In genomic region chr6:84578928-84579327, GRCm38 (mm10) we compare ENCODE assay signal across 8 mouse cellular contexts. TPM values are rescaled to one million over a fixed set of nuclear protein-coding genes. Genes with fewer than 3 reads are reported as not detected.
DNase-seq lines count a peak whose midpoint lies in the region; ATAC-seq and TF ChIP-seq lines count a peak whose summit lies in the region.

No protein-coding gene starts in this region.

- no peak overlapping the region for H3K27ac ChIP-seq in limb, embryonic 11.5 days (replicated peaks; ENCODE audit: low read depth, low read length)
- no peak overlapping the region for H3K27ac ChIP-seq in limb, embryonic 10.5 days
- H3K27ac ChIP-seq in bone marrow, adult 2 months (ENCODE audit: control insufficient read depth, insufficient read depth, low read depth, low read length, poor library complexity) = no peak overlapping the region

- DNase-seq in cerebellum, adult 9-10 months = peak; percentile 14
- DNase-seq in cerebellum, adult 11-12 months = no peak
- peak; percentile 59 for DNase-seq in limb, embryonic 11.5 days (ENCODE audit: low spot score)
- DNase-seq in limb, embryonic 10.5 days (ENCODE audit: low spot score) = no peak
- peak; percentile 55 for DNase-seq in lung, postnatal 14 days
- DNase-seq in right cerebral cortex, postnatal 10 days (ENCODE audit: low spot score in 2 of 2) = no peak
- DNase-seq in natural killer cell, adult 2 months (ENCODE audit: low spot score in 2 of 2) = no peak

- peak; percentile 43; the same call in 1 of the 2 replicates for TF ChIP-seq CTCF in bone marrow, adult 2 months (IDR thresholded peaks at IDR 0.05; ENCODE audit: control insufficient read depth, insufficient read depth, low read length)

- TF ChIP-seq POLR2A in bone marrow, adult 2 months (IDR thresholded peaks at IDR 0.05; ENCODE audit: borderline replicate concordance, control insufficient read depth, low read depth, low read length) = no peak

- H3K4me3 ChIP-seq in limb, embryonic 11.5 days (ENCODE audit: low read depth, low read length) = no peak overlapping the region
- no peak overlapping the region for H3K4me3 ChIP-seq in limb, embryonic 10.5 days
- no peak overlapping the region for H3K4me3 ChIP-seq in bone marrow, adult 2 months (replicated peaks; ENCODE audit: control insufficient read depth, low read depth, low read length)

- no peaks in the 10 kb centered on the region for H3K9me3 ChIP-seq in limb, embryonic 11.5 days (ENCODE audit: control insufficient read depth, low read length)
- H3K9me3 ChIP-seq in limb, embryonic 10.5 days (replicated peaks) = no peaks in the 10 kb centered on the region

- H3K4me1 ChIP-seq in limb, embryonic 11.5 days (ENCODE audit: control insufficient read depth, insufficient read depth, low read length) = peaks cover 39% of the 10 kb centered on the region
- H3K4me1 ChIP-seq in limb, embryonic 10.5 days = peaks cover 78% of the 10 kb centered on the region
- H3K4me1 ChIP-seq in bone marrow, adult 2 months (ENCODE audit: control insufficient read depth, insufficient read depth, low read length) = no peaks in the 10 kb centered on the region

- no peak for ATAC-seq in limb, embryonic 11.5 days (ENCODE audit: insufficient number of reproducible peaks, low FRiP score, low TSS enrichment, low read depth)

- WGBS in limb, embryonic 11.5 days = 12% methylated on average over 5 of the region's 5 CpGs
- WGBS in limb, embryonic 10.5 days = 9% methylated on average over 5 of the region's 5 CpGs
- 20% methylated on average over 5 of the region's 5 CpGs for WGBS in bone marrow, adult 2 months

- no peak overlapping the region for H3K9ac ChIP-seq in limb, embryonic 11.5 days (ENCODE audit: low read length)

- peaks cover 7% of the 10 kb centered on the region for H3K36me3 ChIP-seq in limb, embryonic 11.5 days (ENCODE audit: control insufficient read depth, insufficient read depth, low read length)
- peaks cover 99% of the 10 kb centered on the region for H3K36me3 ChIP-seq in limb, embryonic 10.5 days

- H3K4me2 ChIP-seq in limb, embryonic 11.5 days (ENCODE audit: low read depth, severe bottlenecking) = no peak overlapping the region

- no peaks in the 10 kb centered on the region for H3K27me3 ChIP-seq in limb, embryonic 11.5 days (ENCODE audit: control insufficient read depth, insufficient read depth, low read length)
- H3K27me3 ChIP-seq in limb, embryonic 10.5 days (ENCODE audit: low read depth, poor library complexity, severe bottlenecking) = peaks cover 93% of the 10 kb centered on the region

RNA-seq across cellular contexts. Expression of gene Cyp26b1, which starts 14.8 kb away (rescaled TPM):
- 35.0 and 37.6 TPM in 2 replicates for polyA plus RNA-seq in limb, embryonic 11.5 days (2014; fragmentation: Nextera tagmentation; extraction: Ambion mirVana)
- polyA plus RNA-seq in limb, embryonic 10.5 days (2016; fragmentation: Nextera tagmentation; extraction: Ambion mirVana) = 32.7 and 47.1 TPM in 2 replicates
- not detected in 2 replicates for polyA plus RNA-seq in bone marrow, adult 2 months (2011; ENCODE audit: insufficient read depth, insufficient read length, low replicate concordance, missing spikeins)

Comparison
In these comparisons a context has a peak if more than half of its experiments do, and no peak if none do; other contexts are left out.
1. DNase-seq: peak in cerebellum, adult 9-10 months (single experiment), limb, embryonic 11.5 days (single experiment) and lung, postnatal 14 days (single experiment); none in cerebellum, adult 11-12 months (single experiment), limb, embryonic 10.5 days (single experiment), right cerebral cortex, postnatal 10 days (0 of 2) and natural killer cell, adult 2 months (0 of 2).
2. RNA of gene Cyp26b1, which starts 14.8 kb away (polyA plus RNA-seq): 32.7 to 47.1 TPM in limb, embryonic 10.5 days and 35.0 to 37.6 TPM in limb, embryonic 11.5 days; not detected in bone marrow, adult 2 months; every median in the first group is over 10 times any median in the second.